Mouse (Mus musculus) brain, embryonic 18.5 days (tissue): ENCODE measurements around the gene Ccnj.

Experiments used
- DNase-seq: peaks from one replicate; pipeline ENCODE4 v3.0.0-alpha.2; 2012; ENCODE audit warnings: low read depth, low spot score

Gene Ccnj

DNA sequence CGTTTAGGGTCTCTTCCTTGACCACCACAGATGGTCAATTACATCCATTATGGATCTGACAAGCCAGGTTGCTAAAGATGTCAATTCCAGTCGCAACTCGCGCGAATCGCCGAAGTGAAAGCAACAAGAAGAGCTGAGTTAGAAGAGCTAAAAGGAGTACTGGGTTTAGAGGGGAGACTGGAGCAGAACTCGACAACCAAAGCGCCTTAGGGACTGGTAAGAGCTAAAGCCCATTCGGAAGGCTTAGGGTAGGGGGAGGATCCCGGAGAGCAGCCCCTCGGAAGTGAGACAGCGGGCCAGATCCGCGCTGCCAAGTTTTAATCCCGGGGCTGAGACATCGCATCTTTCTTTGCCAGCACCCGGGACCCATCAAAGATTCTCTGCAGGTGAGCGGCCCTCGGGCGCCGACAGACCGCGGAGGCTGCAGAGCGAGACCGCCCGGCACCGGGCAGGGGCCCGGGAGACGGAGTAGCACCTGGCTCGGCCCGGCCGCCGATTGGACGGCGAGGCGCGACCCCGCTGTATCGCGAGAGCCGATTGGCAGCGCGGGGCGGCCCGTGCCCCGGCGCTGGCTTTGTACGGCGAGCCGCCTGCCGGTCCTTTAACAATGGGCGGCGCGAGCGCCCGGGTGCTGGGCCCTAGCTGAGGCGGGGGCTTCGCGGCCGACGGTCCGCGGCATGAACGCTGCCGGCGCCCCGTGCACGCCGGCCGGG is at the start of gene Ccnj:
Gene Ccnj (plus strand): TSS at position 577 of the 713 bp plus-strand sequence.
- DNase-seq: peak; percentile 75

DNA sequence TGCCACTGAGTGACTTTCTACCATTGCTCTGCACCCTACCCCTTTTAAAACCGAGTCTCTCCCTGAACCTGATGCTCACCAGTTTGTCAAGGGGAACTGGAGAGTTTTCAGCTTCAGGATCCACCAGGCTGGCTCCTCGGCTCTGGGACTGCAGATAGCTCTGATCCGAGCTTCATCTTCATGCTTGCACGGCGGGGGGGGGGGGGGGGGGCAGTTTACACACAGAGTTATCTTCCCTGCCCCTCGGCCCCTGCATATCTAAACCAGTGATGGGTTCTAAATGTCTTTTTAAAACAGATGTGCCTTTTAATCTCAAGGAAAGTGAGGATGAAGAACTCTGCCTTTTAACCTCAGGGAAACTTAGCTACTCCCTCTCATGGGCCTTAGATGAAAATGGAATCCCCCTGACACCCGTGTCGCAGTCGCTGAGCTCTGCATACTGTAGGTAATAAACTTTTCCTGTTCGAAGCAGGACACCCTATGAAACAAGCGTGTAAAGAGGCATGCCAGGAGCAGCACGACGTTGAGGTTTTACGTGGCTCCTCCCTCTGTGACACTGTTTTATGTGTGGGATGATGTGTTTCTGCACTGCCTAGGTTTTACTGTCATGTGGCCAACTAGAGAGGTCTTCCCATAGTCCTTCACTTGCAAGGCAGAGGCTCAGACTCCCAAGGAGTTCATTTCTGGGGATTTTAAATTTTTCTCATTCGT is 42.9 kb upstream of the Ccnj start:
- DNase-seq: no peak

DNA sequence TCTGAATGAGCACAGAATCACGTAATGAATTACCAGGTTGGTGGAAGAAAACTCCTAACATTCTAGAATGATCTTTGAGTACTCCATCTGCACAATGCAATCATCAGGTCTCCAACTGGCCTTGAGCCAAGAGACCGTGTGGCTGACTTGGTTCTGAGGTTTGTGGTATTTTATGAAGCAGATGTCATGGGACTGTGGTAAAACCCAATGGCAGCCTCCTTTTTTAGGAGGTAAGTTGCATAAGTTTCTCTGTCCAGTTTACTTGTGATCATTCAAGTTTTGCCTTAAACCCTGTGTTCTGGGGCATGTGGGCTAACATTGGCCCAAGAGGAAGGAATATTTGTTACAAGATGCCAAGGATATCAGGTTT is 42.4 kb upstream of the Ccnj start:
- DNase-seq: no peak

DNA sequence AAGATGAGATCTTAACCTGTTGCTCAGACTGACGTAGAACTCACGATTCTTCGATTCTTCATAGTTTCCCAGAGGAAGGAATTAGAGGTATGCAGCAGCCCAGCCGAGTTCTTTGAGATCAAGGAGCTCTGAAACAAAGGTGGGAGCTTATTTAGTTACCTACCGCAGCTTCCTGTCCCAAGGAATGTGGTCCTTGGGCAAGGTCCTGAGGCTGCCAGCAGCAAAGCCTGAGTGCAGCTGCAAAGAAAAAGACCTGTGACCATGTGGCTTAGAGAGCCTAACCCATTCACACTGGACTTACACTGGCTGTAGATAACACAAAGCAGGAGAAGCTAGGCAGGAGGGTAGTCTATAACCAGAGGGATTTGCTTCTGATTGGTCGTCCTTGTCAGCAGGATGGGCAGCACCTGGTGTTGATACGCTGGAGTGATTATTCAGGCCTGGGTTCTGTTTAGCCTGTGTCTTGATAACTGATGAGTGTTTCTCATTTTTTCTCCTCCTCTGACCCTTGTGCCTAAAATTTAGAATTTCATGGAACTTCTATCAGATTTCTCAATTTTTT is 25.8 kb upstream of the Ccnj start:
- no peak for DNase-seq

DNA sequence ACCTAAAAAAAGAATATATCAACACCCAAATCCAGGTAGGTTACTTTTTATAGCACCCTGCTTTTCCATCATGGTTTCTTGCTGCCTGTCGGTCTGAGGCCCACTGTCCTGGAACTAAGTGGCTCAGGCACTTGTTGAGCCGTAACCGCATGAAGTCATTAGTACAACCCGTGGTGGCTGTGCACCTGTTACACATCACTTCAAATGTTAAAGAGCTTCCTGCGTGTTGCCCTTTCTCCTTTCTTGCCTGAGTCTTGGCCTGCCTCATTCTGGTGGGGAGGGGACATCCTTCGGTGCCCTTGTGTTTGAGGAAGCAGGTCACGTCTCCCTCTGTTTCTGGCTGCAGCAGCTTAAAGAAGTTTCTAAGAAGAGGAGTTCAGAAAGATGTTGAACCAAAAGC is 21.2 kb upstream of the Ccnj start:
- no peak for DNase-seq

DNA sequence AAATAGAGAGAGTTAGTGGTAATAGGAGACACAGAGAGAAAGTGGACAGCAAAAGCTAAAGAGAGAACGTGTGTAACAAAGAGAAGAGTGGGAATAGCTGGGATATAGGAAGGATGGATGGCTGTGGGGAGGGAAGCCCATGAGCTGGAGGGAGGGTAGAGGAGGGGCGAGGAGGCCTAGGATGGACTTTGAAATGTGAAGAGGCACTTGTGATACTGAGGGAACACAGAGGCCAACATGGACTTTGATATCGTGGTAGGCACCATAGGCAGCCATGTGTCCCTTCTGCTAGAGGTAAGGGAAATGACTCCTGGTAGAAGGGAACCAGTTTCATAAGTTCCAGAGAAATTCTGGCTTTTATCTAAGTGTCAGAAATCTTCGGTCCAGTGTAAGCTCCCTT is 19.2 kb upstream of the Ccnj start:
- DNase-seq: no peak

DNA sequence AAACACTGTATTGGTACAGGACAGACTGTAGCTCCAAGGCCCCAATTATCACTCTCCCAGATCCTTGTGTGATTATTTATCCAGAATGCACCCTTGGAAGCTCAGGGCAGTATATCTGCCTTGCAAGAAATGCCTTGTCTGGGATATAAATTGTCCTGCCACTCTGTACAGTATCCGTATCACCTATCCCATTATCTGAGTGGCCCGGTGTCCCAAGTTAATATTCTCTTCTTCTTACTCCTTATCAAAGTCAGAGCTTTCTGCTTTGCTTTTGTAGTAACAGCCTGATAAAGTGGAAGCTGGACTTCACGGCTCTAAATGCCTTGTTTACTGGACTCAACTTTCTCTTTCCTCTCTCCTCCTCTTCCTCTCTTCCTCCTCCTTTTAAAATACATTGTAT is 18.3 kb upstream of the Ccnj start:
- no peak for DNase-seq

DNA sequence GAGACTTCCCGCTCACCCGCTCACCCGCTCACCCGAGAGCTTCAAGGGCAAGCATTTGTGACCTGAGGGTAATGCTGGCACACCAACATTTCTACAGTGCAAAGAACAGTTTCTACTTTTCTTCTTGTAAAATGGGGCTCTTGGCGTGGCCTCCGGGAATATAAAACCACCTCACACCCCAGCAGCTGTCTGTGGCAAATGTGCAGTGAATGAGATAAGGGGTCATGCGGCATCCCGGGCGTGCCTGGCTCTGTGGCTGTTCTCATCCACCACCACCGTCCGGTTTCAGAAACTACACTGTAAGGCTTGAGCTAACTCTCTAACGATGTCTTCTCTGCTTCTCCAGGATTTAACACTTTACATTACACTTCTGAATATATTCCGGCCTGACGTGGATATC is 17.7 kb upstream of the Ccnj start:
- DNase-seq: no peak

DNA sequence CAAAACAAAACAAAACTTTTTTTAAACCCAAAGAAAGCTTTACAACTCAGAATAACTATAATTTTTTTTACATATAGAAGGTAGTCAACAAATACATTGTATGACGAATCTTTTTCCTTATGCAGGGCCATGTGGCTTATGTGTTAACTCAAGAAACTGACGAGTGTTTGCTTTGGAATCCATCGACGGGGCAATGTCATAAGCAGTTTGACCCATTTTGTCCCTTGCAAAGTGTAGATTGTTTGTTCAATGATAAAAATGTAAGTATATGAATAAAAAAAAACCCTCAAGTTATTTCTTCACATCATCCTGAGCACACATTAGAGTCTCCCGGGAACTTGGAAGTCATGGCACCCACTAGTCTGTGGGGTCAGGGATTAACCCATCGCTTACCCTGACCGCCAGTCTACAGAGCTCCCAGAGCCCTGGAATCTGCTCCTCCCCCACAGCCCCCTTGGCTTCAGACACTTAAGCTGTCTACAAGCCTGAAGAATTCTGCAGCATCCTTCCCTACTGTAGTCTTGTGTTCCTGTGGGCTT is 15.4 kb upstream of the Ccnj start:
- no peak for DNase-seq

DNA sequence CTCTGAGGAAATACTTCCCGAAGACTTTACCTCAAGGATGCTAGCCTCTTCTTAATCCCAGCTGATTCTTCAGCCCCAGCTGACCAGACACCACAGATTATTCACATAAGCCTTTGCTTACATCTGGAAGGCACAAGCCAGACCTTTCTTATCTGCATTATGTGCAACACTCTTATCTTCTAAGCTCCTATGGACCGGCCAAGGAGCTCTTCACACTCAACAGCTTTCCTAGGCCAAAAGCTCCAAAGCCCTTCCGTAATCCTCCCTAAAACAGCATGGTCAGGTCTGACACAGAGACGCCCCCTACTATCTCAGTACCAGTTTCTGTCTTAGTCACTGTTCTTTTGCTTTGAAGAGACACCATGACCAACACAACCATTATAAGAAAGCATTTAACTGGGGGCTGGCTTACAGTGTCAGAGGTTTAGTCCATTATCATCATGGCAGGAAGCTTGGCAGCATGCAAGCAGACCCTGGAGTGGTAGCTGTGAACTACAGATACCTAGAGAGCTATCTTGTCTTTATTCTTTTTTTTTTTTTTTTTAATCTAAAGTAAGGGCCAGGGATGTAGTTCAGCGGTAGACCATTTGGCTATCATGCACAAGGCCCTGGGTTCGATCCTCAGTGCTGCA is 13.1 kb upstream of the Ccnj start:
- no peak for DNase-seq

DNA sequence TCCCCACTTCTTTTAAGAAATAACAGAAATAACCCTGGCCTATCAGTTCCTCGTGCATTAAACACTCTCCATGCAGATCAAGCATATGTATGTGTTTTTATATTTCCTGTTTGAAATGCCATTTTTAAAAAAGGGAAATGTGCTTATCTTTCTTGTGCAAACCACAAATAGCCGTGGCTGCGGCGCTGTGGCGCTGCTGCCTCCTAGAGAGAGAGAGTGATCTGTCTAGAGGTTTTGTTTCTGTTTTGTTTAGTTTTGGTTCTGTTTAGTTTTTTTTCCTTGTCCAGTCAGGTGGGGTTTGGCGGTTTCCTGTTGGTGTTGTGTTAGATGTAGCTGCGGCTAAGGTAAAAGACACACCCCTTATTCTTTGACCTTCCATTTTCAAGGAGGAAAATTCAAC is 12.3 kb upstream of the Ccnj start:
- no peak for DNase-seq

DNA sequence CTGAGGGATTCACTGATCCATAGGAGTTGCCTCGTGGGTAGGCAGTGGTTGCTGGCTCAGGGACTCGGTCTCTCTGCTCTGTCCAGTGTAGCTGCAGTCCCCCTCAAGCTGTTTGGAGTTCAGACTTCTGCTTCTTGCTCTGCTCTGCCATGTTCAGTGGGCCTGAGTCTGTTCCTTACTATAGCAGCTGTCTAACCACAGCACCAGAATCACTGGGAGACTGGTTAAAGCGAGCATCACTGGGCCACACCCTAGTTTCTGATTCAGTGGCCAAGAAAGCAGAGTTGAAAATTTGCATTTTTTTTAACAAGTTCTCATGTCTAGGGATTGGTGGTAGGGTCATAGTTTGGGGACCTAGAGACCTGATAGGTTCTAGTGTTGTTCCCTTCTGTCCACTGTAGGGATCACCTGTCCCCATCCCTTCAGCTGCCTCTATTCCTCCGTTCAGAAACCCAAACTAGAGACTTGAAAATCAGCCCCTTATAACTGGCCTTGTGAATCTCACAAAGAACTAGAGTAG is 9.7 kb upstream of the Ccnj start:
- DNase-seq: no peak

DNA sequence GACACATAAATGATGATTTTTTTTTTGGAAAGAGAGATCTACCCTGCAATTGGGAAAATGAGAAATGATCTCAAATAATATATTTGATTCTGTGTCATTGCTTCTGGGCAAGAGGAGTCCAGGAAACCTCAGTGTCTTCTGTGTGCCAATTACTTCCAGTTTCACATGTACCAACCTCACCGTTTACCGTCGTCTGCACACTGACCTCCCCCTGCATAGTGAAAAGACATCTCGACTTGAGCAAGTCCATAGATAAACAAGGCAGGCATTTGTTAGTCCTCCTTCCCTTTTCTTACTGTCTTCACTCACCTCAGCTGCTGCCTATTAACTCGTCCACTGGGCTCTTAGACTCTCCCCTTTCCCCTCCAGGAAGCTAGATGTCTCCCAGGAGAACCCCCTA is 5.4 kb upstream of the Ccnj start:
- DNase-seq: no peak

DNA sequence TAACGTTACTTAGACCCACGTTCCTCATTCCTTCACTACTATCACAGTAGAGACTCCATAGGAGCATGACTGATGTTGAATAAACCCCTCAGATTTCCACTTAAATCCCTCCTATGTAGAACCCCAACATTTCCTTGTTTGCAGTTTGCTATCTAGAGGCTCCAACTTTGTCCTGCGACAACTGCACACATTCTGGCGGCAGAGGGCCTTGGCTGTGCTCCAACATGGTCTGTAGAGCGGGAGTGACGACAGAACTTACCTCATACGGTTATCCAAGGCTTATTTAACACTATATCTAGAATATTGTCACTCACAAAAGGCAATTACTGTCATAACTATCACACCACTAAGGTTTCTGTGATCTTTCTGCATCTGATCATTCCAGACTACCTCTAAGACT is 4.3 kb upstream of the Ccnj start:
- no peak for DNase-seq

DNA sequence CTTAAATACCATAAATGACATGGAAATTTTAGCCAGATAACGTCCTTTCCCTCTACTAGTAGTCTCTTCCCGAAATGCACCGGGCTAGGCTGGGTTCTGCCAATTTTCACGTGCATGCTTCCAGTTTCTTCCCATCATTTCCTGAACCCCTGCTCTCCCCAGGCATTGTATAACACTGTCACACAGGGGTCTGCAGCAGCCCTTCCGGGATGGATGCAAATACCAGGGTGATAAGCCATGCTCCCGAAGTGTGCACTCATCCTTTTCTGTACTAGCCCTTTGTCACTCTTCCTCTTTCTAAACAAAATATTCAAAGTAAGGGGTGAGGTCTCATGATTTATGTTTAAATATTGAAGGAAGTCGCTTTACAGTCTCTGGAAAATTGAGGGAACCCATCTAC is 881 bp upstream of the Ccnj start:
- no peak for DNase-seq

DNA sequence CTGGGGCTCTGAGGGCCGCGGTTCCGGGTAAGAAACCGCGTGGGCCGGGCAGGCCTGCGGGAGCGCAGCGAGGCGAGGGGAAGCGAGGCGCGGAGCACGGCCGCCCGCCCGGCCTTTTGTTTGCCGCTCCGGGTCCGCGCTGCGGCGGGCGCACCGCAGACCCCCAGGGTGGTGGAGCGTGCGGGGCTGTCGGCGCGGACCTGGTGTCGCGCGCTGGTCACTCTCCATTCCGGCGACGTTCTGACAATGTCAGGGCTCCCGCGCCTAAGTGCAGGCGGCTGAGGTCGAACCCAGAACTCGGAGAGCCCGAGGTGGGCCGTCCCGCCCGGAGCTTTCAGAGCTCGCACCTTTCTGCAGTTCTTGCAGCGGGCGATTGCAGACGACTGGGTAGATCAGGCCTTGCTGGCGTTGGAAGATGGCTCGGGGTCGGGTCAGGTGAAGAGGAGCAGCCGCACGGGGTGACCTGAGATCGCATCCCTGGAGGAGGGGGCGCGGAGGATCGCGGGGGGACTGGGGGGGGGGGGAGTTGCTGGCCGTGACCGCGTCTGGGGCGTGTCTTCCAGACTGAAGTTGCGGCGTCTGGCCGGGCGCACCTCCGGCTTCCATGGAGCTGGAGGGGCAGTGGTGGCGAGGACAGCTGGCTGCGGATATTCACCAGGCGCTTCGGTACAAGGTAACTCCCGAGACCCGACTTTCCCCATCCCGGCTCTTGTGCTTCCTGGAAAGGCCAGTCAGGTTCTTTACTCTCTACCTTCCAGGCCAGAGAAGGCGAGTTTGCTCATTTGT is 530 bp downstream of the Ccnj start:
- DNase-seq: no peak

DNA sequence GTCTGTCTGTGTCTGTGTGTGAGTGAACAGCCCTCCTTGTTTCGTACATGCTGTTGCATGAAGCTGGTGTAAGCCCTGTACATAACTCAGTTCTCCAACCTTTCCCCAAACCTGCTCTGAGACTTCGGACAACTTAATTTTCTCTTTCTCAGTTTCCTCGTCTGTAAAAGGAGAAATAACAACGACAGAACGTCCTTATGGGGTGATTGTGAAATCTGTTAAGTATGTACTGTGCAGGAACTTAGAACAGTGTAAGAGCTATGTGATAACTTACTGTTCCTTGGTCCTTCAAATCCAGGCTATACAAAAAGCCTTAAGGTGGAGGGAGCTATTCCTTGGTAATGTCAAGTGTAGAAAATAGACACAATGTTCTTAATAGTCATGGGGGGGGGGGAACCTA is 1.3 kb downstream of the Ccnj start:
- DNase-seq: no peak

DNA sequence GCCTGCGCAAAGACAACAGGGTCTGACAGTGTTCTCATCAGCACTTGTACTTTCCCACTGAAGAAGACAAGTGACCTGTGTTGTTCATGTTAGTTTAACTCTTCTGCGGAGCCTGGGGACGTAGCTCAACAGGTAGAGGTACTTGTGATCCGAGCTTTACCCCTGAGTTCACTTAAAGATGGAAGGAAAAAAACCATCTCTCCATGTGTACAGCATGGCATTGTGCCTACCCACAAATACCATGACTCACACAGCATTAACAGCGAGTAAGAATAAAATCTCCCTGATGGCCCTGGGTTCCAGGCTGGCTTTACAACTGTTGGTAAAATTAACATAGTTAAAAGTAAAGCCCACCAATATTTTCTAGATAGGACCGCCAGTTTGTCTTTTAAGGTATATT is 3.4 kb downstream of the Ccnj start:
- DNase-seq: no peak

DNA sequence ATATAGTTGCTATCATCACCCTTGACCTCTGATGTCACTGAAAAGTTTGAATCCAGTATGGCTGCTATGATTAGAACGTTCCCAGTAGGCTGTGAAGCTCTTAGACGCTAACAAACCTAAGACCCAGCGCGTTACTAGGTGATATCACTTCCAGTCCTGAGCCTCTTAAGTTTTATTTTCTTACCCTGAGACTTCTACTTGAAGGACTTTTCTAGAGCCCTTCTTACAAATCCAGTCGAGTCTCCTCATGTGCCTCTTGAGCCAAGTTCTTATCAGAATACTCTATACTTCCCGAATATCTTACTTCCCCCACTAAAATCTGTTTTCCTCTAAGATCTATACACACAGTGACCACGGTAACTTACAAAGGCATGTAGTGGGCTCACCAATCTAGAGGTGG is 7.1 kb downstream of the Ccnj start:
- DNase-seq: no peak

DNA sequence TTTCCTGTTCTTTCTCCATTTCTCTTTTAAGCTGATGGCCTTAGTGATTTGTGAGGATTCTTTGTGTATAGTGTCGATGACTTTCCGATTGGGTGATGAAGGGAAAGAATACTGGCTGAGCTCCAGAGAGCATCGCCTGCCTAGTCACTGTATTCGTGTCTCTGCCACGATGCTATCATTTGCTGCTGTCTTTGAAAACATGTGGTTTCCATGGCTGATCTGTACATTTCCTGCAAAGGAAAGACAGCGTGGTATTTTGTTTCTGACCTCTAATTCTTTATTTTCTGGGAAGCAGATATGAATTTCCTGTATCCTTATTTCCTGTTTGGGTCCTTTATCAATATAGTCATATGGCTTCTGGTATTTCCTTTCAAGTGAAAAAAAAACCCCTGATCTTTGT is 9.2 kb downstream of the Ccnj start:
- DNase-seq: no peak

DNA sequence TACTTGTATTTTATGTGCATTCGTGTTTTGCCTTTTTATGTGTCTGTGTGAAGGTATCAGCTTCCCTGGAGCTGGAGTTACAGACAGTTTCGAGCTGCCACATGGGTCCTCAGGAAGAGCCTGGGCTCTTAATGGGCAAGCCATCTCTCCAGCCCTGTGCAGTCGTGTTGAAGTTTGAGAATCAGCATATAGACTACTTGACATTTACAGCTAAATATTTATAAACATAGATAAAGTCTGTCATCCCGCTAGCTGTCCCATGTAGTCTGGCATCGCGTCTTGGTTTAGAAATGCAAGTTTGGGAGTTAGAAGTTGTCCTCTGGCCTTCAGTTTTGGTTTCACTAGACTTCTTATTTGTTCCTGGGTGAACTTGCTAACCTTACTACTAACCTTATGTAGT is 10.0 kb downstream of the Ccnj start:
- DNase-seq: no peak

DNA sequence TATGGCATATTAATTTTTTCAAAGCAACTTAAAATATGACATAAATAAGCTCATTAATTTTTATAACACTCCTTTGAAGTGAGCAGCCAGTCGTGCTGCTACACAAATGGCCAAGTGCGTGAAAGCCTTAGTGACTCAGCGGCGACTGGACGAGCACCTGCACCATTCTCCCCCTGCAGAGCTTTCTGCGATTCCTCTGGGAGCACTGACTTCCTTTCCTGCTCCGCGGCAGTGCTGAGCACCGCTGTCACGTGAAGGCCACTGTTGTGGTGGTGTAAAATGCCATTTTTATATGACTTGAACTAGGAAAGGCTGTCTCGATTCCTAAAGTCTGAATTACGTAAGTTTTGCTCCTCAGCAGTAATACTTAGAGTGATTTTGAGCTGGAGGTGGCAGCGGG is 10.5 kb downstream of the Ccnj start:
- no peak for DNase-seq
